Mouse (Mus musculus): ENCODE measurements around the gene Mmrn2. TPM values are rescaled to one million over a fixed set of nuclear protein-coding genes. Genes with fewer than 3 reads are reported as not detected.

The Mmrn2 gene
- total RNA-seq, 1 experiment from 2014 or later, result not detected

- no peak for ATAC-seq (replicated peaks in 1 of 2; ENCODE audit: insufficient read depth in 1 of 2, low FRiP score in 2 of 2, low TSS enrichment in 1 of 2, low read depth in 1 of 2, poor library complexity in 2 of 2, severe bottlenecking in 2 of 2)
Measured at GRCm38 (mm10) chr14:34442531-34442930, 67.3 kb downstream of the Mmrn2 start.

- no peak for ATAC-seq (replicated peaks in 1 of 2; ENCODE audit: insufficient read depth in 1 of 2, low FRiP score in 2 of 2, low TSS enrichment in 1 of 2, low read depth in 1 of 2, poor library complexity in 2 of 2, severe bottlenecking in 2 of 2)
Measured at GRCm38 (mm10) chr14:34444368-34444767, 69.1 kb downstream of the Mmrn2 start.

GRCm38 (mm10) chr14:34444924-34445323 is 69.7 kb downstream of the Mmrn2 start:
- no peak for ATAC-seq (replicated peaks in 1 of 2; ENCODE audit: insufficient read depth in 1 of 2, low FRiP score in 2 of 2, low TSS enrichment in 1 of 2, low read depth in 1 of 2, poor library complexity in 2 of 2, severe bottlenecking in 2 of 2)

- ATAC-seq (replicated peaks in 1 of 2; ENCODE audit: insufficient read depth in 1 of 2, low FRiP score in 2 of 2, low TSS enrichment in 1 of 2, low read depth in 1 of 2, poor library complexity in 2 of 2, severe bottlenecking in 2 of 2), result no peak
Measured at GRCm38 (mm10) chr14:34445348-34445747, 70.1 kb downstream of the Mmrn2 start.

- ATAC-seq (replicated peaks in 1 of 2; ENCODE audit: insufficient read depth in 1 of 2, low FRiP score in 2 of 2, low TSS enrichment in 1 of 2, low read depth in 1 of 2, poor library complexity in 2 of 2, severe bottlenecking in 2 of 2), result no peak
Measured at GRCm38 (mm10) chr14:34446624-34447023, 71.4 kb downstream of the Mmrn2 start.

- no peak for ATAC-seq (replicated peaks in 1 of 2; ENCODE audit: insufficient read depth in 1 of 2, low FRiP score in 2 of 2, low TSS enrichment in 1 of 2, low read depth in 1 of 2, poor library complexity in 2 of 2, severe bottlenecking in 2 of 2)
Measured at GRCm38 (mm10) chr14:34447659-34448058, 72.4 kb downstream of the Mmrn2 start.

GRCm38 (mm10) chr14:34448398-34448797 is 73.1 kb downstream of the Mmrn2 start:
- no peak for ATAC-seq (replicated peaks in 1 of 2; ENCODE audit: insufficient read depth in 1 of 2, low FRiP score in 2 of 2, low TSS enrichment in 1 of 2, low read depth in 1 of 2, poor library complexity in 2 of 2, severe bottlenecking in 2 of 2)

- ATAC-seq (replicated peaks in 1 of 2; ENCODE audit: insufficient read depth in 1 of 2, low FRiP score in 2 of 2, low TSS enrichment in 1 of 2, low read depth in 1 of 2, poor library complexity in 2 of 2, severe bottlenecking in 2 of 2), result no peak
Measured at GRCm38 (mm10) chr14:34449807-34450206, 74.5 kb downstream of the Mmrn2 start.

- no peak for ATAC-seq (replicated peaks in 1 of 2; ENCODE audit: insufficient read depth in 1 of 2, low FRiP score in 2 of 2, low TSS enrichment in 1 of 2, low read depth in 1 of 2, poor library complexity in 2 of 2, severe bottlenecking in 2 of 2)
Measured at GRCm38 (mm10) chr14:34450451-34450850, 75.2 kb downstream of the Mmrn2 start.

GRCm38 (mm10) chr14:34451872-34452271 is 76.6 kb downstream of the Mmrn2 start:
- ATAC-seq (replicated peaks in 1 of 2; ENCODE audit: insufficient read depth in 1 of 2, low FRiP score in 2 of 2, low TSS enrichment in 1 of 2, low read depth in 1 of 2, poor library complexity in 2 of 2, severe bottlenecking in 2 of 2), result no peak

GRCm38 (mm10) chr14:34453648-34454047 is 78.4 kb downstream of the Mmrn2 start:
- ATAC-seq (replicated peaks in 1 of 2; ENCODE audit: insufficient read depth in 1 of 2, low FRiP score in 2 of 2, low TSS enrichment in 1 of 2, low read depth in 1 of 2, poor library complexity in 2 of 2, severe bottlenecking in 2 of 2), result no peak

Other genes with a start within 250 kb of the Mmrn2 start
- not detected in 2 replicates for gene Npy4r, start 223.0 kb upstream of the Mmrn2 start, total RNA-seq (2017)
- gene Gprin2, start 173.8 kb upstream of the Mmrn2 start, total RNA-seq (2017), result 0.10 and 0.25 TPM in 2 replicates
- gene Syt15, start 155.9 kb upstream of the Mmrn2 start, total RNA-seq (2017), result not detected in 2 replicates
- gene Shld2, start 65.0 kb upstream of the Mmrn2 start, total RNA-seq (2017), result 17.9 and 24.0 TPM in 2 replicates
- gene Glud1, start 64.7 kb upstream of the Mmrn2 start, total RNA-seq (2017), result 88.9 and 91.3 TPM in 2 replicates
- gene Fam25c, start 20.0 kb upstream of the Mmrn2 start, total RNA-seq (2017), result not detected in 2 replicates
- not detected in 2 replicates for gene Sncg, start 676 bp upstream of the Mmrn2 start, total RNA-seq (2017)
- gene Bmpr1a, start 127.9 kb downstream of the Mmrn2 start, total RNA-seq (2017), result 1.7 and 2.2 TPM in 2 replicates
- gene 9230112D13Rik, start 147.3 kb downstream of the Mmrn2 start, total RNA-seq (2017), result not detected in 2 replicates
- gene Ldb3, start 213.2 kb downstream of the Mmrn2 start, total RNA-seq (2017), result 0.05 TPM in 1 of 2 replicates, not detected in the other
- not detected in 2 replicates for gene Opn4, start 224.7 kb downstream of the Mmrn2 start, total RNA-seq (2017)

All from hematopoietic stem cell, adult 5-6 weeks (primary cell).